Mouse (Mus musculus) mouse trophoblast stem cell (cell line): Measurements from ENCODE around the gene Sgsm1.

Experiments
- in situ Hi-C, 2 experiments: fragments of 300-500 bp; cut with MseI, MboI; formaldehyde crosslinking; loops; 2 replicates in 1 of 2; 3 replicates in 1 of 2; pipeline ENCODE4 v1.15.1; 2025

The Sgsm1 gene

DNA sequence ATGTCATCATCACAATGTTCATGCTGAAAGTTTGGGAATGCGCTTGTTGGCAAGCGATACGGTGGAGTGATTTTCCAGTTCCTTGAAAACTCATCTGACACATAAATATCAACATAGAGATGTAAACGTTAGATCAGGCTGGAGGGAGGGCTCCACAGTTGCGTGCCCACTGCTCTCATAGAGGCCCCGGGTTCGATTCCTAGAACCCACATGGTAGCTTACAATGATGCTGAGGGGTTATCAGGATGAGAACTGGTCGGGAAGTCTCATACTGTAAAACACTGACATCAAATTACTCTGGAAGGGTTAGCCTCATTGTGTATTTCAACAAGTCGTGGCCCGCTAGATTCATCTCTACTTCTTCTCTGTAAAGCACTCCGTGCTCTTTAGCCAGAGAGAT lies 24.5 kb downstream of the Sgsm1 start:
- in situ Hi-C loops = no loop called here

DNA sequence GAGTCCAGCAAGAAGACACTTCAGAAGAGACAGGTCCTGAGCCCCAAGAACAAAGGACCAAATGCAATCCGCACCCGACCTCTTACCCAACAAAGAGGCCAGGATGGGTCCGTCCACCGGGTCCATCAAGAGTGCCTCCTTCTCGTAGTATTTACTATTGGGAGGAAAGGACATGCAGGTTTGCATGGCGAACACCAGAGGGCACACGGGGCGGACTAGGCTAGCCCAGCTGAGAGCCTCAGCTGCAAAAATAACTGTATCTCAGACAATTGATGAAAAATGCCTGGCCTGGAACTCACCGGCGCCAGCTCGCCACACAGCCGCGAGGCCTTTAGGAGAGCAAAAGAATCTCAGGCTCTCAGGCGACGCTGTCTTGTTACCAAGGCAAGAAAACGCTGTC lies 25.0 kb downstream of the Sgsm1 start:
- in situ Hi-C loops = no loop called here

DNA sequence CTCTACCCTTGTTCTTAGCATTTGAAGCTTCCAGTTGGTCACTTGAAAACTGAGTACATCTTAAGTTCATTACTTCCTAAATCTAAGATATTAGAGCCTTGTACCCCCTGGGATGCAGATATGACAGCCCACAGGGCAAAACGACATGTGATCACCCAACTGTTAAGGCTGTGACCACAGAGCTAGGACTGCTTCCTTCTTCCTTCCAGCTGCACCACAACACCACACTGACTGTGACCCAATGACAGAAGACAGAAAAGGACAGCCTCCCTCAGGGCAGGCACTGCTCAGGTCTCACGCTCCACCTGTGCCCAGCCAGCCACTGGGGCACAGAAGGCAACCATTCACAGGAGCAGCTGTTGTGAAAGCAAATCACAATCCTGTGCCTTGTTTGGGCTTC lies 26.9 kb downstream of the Sgsm1 start:
- in situ Hi-C loops = no loop called here

DNA sequence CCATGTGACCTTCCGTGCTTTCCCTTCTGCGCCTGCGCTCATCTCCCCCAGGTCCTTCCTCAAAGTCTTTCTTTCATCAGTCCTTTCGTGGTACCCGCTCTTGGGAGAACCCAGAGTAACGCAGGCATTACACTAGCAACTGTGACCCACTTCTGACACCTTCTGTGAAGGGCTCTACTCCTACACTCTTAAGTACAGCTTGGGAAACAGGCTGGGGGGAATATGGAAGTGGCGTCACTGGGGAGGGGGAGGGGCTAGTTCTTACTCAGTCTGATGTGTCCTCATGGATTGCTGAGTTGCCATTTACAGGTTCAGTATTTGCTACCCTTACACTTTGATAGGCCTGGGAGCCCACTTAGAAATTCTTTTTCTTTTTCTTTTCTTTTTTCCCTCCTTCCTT lies 29.0 kb downstream of the Sgsm1 start:
- in situ Hi-C loops = no loop called here

DNA sequence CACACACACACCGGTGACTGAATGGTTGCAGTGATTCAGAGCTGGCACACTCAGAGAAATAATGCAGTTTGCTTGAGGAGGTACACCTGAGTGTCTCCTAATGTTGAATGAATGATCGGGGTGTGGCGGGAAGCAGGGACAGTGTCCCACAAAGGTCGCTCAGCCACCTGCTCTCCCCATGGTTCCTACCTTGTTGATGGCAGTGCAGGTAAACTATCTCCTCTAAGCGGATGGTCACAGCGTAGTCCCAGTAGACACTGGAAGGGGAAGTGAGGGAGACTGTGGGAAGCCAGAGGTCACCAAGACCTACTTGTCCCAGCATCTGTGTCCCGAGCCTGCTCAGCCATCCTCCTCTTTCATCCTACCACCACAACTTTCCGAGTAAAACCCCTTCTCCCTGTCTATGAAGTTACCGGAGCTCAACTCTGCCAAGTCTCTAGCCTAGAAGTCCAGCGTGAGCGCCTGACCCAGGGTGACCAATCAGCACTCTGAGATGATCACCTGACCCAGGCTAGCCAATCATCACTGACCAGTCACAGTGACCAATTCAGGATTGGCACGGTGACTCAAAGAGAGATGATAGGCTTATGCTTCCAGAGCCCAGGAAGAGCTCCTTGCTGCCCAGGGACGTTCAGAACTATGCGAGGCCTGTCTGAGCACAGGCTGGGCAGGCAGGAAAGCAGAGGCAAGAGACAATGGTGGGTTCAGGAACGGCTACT lies 30.3 kb downstream of the Sgsm1 start:
- in situ Hi-C loops = no loop called here

DNA sequence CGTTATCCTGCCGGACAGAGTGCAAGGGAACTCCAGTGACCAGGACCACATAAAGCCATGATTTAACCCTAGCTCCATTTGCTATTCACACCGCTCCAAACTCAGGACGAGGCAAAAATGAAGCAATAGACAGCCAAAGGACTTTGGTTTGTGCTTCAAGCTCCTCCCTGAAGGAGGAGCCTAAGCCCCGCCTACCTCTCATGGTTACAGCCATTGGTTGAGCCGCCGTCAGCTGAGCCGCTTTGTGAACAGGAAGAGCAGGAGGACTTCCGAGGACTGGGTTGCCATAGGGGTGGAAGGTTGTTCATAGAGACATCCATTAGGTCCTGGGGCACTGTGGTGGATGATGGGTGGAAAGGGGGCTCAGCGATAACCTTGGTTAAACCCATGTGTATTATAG lies 34.7 kb downstream of the Sgsm1 start:
- in situ Hi-C loops = no loop called here

DNA sequence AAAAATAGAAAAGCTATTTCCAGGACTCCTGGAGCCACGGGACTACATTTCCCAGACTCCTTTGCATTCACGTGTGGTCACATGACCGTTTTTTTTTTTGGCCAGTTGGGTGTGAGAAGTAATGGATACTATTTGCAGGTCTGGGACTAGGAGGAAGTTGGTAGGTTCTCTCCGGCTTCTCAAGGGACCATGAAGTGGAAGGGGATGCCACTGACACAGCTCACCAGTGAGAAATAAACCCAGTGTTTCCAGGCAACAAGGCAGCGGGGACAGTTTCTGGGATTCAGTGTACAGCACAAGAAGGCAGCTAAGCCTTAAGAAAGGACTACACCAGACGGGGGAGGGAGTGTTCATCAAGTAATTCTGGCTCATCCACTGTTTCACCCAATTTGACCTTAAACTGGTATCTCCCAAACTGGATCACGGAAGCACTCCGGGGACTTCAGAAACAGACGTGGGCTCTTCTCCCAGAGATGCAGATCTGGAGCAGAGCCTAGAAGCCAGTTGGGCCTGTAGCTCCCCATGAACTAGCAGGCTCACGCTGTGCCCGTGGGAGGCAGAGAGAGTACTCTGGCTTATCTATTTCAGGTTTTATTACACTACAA lies 39.3 kb downstream of the Sgsm1 start:
- in situ Hi-C loops = no loop called here

DNA sequence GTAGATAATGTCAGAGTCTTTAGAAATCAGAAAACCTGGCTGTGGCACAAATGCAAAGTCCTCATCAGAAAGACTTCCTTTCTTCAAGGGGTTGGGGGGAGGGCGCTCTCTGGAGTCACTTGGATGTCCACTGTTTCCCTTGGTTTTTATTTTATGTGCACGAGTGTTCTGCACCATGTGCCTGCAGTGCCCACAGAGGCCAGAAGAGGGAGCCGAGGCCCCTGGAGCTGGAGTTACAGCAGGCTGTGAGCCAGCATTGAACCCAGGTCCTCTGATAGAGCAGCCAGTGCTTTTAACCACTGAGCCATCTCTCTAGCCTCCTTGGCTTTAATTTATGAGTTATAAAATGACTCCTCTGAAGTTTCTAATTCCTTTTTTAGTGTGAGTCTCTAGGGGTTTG lies 40.5 kb downstream of the Sgsm1 start:
- in situ Hi-C loops = no loop called here

DNA sequence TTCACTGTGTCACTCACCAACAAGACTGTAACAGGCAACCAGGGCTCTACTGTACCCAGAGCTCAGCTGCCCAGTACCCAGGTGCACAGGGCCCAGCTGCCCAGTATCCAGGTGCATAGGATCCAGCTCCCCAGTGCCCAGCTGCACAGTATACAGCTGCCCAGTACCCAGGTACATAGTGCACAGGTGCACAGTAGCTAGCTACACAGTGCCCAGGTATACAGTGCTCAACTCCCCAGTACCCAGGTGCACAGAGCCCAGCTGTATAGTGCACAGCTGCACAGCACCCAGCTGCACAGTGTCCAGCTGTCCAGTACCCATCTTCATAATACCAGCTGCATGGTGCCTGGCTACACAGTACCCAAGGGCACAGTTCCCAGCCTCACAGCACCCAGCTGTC lies 42.3 kb downstream of the Sgsm1 start:
- in situ Hi-C loops = no loop called here

DNA sequence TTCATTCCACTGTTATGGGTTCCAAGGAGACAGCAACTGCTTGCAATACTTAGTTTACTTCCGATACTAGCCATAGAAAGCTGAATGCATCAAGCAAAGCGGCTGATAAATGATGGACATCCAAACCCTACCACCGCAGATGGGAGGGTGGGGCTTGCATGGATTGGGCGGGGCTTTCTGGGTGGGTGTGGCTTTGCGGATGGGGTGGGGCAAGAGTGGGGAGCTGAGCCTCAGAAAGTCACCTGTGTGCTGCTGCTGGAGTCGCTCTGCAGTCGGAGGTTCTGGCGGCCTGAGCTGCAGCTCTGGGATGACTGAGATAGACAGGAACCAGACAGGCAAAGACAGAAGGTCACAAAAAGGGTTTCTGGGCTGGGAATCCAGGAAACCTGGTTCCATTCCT lies 44.9 kb downstream of the Sgsm1 start:
- in situ Hi-C loops = no loop called here

DNA sequence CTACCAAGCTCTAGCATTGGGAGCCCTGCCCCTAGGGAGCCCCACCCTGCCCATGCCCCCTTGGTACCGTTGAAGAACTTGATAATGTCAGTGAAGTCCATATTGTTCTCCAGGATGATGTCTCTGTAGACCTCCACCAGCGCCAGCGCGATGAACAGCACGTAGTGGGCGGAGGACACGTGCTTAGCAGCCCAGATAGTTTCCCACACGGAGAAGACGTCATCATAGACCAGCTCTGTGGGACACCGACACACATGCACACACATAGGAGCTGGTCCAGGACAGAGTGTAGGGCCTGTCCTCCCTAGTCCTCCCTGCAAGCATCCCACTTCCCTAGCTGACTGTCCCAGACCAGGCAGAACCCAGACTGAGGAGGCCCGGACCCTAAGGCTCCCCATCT lies 59.8 kb downstream of the Sgsm1 start:
- in situ Hi-C loops = no loop called here

DNA sequence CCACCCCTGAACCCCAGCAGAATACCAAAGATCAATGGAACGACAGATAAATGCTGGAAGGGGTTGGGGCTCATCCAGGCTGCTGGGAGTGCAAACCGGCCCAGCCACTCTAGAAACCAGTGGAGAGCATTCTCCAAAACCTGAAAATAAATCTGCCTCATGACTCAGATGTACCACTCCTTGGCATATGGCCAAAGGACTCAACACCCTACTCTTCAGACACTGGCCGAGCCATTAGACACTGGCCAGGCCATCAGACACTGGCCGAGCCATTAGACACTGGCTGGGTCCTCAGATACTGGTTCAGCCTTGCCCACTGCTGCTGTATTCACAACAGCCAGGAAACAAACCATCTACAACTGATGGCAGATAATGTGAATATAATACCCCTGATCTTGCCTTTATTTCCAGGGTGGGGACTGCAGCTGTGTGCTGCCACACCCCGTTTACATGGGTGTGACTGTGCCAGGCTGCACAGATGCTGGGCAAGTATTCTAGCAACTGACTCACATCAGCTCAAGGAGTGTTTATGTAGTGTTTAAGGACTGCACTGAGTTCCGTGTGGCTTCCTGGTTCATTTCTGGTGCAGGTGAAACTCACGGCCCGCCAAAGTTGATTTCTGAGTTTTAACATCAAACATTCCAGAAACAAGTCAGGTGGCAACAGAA lies 61.2 kb downstream of the Sgsm1 start:
- in situ Hi-C loops = no loop called here

DNA sequence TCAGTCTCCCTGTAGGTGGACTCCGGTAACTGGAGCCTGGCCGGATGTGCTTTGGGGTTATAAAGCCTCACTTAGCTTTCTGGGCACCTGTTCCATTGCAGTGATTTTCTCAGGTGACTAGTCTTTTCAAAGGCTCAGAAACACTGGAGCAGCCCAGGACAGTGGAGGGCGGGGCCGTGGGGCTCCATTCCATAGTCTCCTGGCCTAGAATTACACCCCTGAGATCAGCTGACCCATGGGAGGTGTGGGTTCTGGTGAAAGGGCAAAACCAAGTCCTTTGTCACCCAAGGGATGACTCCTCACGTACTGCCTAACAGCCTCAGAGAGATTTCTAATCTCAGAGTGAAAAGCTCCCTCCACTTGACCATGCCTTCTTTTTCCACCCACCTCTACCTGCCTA lies 80.4 kb downstream of the Sgsm1 start:
- in situ Hi-C loops = no loop called here

DNA sequence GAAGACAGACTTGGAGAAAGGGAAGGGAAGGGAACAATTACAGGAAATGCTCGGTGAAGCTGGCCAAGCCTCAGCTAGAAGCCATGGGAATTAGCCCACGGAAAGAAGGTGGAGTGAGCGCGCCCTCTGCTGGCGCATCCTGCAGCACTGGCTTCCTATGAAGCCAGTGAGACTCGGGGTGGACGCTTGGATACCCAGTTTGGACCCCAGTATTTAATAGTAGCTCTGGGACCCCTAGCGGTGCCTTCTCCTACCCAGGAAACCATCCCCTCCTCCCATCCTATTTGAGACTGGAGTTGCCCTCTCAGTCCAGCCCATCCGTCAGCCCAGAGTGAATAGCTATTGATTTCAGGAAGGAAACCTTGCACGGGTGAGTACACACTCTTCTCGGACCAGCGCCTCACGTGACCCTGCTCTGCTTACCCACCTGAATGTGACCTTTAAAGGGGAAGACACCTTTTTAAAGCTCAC lies 83.9 kb downstream of the Sgsm1 start, which contains the start of gene Tmem211:
Gene Tmem211, plus strand, starts transcription at position 278 of the 471 bp plus-strand sequence.
- in situ Hi-C loops = loop anchor here (5.0 kb wide), 2 partner anchors 44 to 49 kb away; no protein-coding TSS in a partner anchor

DNA sequence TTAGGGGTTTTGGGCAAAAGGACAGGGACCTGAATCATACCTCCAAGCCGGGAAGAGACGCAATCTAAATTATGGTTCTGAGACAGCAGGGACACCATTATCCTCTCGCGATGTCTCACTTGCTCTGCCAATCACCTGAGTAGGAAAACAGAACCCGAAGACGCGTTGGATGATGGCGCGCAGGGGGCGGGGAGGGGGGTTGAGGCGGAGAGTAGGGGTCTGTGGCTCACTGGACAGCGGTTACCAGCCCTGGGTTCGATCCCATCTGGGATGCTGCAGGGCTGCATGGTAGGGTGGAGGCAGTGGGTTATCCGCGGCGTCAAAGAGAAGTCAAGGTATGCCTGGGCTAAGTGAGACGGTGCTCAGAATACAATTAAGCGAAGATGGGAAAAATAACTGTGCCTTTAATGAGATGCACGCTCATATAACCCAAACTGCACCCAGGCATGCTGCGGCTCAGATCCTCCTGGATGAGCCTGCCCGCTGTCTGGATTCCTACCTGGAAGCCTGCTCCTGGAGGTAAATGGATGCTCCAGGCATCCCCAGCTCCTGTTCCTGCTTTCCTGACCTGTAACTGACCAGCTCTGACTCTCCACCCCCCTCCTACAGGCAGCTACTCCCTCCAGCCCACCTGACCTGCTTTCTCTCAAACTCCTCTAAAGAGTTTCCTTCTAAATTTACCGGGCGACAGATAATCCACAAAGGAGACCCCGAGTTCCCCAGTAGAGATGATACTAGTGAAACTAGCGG lies 84.7 kb downstream of the Sgsm1 start:
- in situ Hi-C loops = loop anchor here (5.0 kb wide), 2 partner anchors 44 to 49 kb away; no protein-coding TSS in a partner anchor

DNA sequence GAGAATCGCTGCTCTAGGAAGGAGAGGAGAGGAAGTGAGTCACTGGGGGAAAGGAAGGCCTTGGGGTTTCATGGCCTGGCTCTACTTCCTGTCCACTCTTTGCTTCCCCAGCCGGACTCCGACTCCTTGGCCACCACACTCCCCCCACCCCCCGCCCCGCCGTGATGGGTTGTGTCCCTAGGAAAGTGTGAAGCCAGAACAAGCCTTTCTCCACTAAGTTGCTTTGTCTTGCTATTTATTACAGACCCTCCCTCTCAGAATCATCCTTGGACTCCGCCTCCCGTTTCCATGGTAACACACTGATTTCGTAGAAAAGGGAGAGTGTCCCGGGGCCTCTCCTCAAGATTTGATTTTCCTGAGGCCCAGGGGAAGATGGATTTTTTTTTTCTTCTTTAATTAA lies 85.3 kb downstream of the Sgsm1 start:
- in situ Hi-C loops = loop anchor here (5.0 kb wide), 2 partner anchors 43 to 48 kb away; no protein-coding TSS in a partner anchor

DNA sequence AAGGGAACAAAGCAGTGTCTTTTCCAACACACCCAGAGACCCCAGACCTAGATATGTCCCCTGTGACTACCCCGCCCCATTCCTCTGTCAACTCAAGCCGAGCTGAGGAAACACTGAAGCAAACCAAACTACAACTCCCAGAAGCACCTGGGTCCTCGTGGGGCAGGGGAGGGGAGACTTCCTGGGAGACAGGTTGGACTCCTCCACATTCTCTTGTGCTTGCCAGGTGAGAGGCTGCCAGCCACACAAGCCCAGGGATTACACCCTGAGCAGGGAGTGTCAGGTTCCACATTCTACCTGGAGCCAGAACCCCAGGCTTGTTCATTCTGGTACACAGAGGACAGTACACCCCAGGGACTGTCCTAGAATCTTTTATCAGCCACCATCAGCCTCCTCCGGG lies 86.7 kb downstream of the Sgsm1 start:
- in situ Hi-C loops = no loop called here

DNA sequence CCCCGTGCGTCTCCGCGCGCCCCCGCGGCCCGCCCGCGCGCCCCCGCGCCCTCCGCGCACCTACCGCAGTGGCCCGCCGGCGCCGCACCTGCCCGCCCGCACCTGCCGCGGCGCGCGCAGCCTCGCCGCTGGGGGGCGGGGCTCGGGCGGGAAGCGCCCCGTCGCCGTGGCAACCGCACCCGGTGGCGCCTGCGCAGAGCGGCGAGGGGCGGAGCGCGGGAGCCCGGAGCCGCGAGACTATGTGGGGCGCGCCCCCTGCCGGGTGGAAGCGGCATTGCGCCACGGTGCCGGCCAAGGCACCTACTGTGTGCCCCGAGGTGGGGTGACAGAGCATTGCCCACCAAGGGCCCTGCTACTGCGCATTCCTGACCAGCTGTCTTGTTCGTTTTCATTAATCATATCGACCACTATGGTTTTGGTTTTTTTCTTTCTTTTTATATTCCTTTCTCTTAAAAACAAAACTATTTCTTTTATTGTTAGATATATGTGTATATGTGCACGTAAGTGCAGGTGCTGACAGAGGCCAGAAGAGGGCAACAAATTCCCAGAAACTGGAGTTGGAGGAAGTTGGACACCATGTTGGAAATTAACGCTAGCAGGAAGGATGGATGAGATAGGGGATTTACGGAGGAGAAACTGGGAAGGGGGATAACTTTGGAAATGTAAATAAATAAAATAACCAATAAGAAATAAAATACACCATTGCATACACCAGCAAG lies 89.3 kb downstream of the Sgsm1 start, which contains the start of gene 2900026A02Rik:
Gene 2900026A02Rik, minus strand, starts transcription at position 90 of the 719 bp plus-strand sequence.
- in situ Hi-C loops = no loop called here

DNA sequence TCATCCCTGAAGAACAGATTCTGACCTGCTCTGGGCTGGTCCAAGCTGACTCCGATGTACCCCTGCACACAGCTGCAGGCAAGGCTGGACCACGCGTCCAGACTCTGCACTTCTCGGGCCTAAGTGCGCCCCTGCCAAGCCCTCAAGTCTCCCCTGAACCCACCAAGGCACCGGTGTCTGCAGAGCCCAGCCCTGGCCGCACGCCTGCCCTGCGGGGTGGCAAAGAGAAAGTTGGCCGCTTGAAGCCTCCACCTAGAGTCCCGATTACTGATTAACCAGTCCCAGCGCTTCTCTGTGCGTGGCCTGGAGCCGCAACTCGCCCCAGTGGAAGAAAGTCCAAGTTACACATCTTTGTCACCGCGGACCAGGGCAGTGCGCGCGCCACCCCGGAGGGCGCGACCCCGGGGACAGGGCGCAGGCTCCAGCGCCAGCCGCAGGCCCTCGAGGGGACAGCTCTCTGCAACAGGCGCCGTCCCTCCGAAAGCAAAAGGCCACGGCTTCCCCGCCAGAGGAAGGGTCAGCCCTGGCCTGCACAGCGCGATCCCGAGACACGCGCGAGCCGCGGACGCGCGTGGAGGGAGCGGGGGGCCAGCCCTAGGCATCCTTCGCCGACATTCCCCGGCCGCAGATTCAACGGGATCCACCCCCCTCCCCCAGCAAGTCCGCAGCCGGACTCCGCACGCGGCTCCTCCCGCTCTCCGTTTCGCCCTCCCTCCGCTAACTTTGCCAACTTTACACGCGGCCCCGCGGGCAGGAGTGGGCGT lies 90.0 kb downstream of the Sgsm1 start:
- in situ Hi-C loops = no loop called here

DNA sequence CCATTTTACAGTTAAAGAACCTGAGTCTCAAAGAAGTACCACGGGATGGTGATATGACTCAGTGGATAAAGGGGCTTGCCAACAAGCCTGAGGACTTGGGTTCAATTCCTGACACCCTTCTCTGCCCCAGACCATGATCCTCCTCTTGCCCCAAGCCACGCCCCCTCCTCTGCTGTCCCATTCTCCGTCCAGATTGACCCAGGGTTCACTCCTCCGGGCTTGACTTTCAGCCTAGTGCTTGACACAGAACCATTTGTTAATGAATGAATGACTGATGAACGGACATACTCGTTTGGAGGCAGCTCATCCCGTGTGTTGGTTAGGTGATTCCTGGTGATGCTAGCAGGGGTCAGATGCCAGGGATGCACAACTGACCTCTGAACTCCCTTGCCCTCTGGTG lies 90.7 kb downstream of the Sgsm1 start:
- in situ Hi-C loops = no loop called here
